Mouse (Mus musculus) frontal cortex, postnatal 10 days (tissue): ENCODE measurements at regions not wholly inside any gene's neighbourhood (a gene's known extent, or its start where the extent isn't known, plus 50 kb on each side); places are given as distances from the start of the nearest gene placed in this dataset.

Experiments
- DNase-seq, 2 experiments: peaks; one replicate each; pipeline ENCODE4 v3.0.0; 2022; ENCODE audit warnings: low spot score in 2 of 2, mixed read lengths in 1 of 2

DNA sequence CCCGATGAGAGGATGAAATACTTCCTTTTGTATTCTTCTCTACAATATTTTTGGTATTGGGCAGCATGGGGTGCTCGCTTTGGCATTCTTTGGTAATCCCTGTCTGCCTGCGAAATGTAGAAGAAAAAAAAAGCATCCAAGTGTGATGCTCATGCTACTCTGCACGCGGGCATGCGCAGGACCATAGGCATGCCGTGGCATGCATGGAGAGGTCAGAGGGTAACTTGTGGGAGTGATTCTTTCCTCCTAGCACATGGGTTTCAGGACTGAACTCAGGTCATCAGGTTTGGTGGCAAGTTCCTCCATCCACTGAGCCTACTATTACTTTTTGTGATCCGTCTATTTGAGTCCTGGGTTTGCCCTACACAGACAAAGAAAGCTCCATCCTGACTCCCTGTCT is 74.3 kb downstream of the Gm525 start:
- DNase-seq = no peak

DNA sequence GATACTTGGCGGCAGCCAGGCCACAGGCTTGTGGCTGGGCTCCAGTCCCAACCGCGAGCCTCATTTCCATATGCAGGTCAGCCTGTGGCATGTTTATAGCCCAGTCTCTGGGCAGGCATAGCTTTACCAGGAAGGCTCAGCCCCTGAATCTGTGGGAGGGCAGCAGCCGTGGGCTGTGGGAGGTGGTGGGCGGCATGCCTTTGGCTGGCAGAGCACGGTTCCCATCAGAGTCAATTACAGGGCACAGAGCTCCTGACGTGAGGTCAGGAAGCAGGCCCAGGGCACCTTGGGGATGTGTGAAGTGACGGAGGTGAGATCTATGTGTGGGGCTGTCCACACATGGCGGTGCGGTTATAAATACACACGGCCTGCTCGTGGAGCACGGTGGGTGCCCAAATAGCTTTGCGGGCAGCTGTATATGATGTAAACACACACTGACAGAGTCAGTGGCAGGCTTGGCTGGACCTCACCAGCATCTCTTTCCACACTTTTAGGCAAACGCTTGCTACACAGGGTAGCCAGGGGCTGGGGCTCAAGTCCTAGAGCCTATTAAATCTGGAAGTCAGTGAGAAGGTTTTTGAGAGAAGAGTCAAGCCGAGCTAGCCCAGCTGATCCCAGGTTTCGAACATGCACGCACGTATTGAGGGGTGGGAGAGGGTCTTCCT is 71.8 kb downstream of the Gm525 start:
- DNase-seq = no peak

DNA sequence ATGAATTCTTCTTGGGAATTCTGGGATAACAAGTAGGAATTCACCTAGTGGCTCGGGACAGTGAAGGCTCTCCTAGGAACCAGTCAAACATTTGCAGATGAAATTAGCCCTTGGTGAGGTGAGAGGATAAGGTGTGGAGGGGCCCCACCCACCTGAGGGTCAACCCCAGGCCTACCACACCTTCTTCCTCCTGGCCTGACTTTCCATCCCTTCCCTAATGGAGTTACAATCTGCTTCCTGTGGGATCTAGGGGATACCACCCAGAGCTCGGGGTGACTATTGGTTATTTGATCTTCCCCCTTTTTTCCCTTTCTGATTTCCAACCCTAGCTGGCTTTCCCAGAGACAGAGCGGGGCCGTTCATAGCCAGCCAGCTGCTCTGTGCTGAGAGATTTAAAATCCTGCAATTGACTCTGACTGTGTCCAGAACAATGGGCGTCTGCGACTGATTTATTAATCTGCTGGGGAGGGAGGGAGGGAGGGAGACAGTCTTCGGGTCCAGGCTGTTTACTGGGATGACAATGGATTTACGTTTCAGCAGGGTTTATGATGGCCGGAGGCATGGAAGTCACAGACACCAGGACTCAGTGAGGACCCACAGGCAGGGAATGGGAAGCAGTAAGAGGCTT is 69.0 kb downstream of the Gm525 start:
- DNase-seq = no peak
